Mouse (Mus musculus) cerebral cortex, adult 2 months (tissue): ENCODE results near the gene Gm49776.

Experiments
- WGBS: fragments of 180-500 bp; shearing (Covaris S2); methylation state at CpG from one replicate; pipeline ENCODE4 v1.1.7; 2018; 5-methylcytosine and 5-hydroxymethylcytosine counted together

The Gm49776 gene

DNA sequence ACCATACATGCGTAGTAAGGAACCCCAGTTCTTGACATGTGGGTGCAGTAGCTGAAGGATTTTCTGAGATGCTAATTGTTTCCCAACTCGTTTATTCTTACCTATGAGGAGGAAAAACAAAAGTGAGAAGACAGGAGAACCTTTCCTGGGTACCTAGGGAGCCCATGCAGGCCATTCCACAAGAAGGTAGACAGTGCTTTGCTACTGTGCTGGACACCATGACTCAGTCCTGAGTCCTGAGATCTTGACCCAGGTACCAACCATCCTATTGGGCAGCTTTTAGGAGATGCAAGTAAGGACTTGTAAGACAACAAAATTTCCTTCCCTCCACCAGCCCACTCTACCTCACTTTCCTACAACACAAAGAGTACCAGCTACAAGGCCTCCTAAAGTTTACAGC is at the start of gene Gm49776:
Gene Gm49776 (minus strand): TSS at position 101 of the 400 bp plus-strand sequence.
- 89% methylated on average over 2 of the region's 2 CpGs for WGBS

DNA sequence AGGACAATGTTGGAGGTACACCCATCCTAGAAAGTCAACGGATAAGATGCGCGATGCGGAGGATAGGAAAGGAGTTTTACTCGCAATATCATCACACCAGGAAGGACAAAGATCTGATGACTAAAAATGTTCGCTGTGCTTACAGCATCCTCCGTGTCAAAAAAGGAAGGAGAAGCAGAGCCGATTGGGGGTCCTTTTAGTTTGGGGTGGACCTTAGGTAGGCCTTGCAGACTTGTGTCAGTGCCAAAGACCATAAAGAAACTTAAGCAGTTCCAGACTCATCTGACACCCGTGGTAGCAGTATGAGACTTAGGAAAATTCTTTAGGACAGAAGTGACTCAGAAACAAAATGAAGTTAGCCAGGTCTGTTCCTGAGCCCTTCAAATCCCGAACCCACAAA is 31.5 kb upstream of the Gm49776 start:
- 2% methylated on average over 10 of the region's 10 CpGs for WGBS

DNA sequence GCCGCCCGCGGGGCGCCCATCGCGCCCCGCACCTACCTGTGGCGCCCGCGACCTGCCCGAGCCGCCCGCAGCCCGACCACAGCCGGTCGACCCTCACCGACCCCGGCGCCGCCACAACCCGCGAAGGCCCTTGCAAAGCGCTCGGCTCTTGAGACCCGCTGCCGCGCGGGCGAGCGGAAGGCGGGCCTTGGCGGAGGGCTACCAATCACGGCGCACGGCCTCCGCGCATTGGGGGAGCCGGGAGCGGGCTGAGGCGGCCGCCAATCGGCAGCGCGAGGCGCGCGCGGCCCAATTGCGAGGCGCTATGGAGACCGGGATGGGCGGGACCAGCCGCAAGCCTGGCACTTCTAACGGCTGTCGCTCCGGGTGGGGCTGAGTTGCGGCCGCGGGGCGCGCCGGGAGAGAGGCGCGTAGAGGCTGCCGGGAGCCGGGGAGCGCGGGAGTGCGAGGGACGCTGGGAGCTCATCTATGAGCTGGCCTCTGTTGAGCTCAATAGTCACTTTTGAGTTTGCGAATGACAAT is 31.0 kb upstream of the Gm49776 start, which contains the start of gene Dgcr8:
Gene Dgcr8 (minus strand): TSS at position 180 of the 522 bp plus-strand sequence.
- 1% methylated on average over 71 of the region's 71 CpGs for WGBS

DNA sequence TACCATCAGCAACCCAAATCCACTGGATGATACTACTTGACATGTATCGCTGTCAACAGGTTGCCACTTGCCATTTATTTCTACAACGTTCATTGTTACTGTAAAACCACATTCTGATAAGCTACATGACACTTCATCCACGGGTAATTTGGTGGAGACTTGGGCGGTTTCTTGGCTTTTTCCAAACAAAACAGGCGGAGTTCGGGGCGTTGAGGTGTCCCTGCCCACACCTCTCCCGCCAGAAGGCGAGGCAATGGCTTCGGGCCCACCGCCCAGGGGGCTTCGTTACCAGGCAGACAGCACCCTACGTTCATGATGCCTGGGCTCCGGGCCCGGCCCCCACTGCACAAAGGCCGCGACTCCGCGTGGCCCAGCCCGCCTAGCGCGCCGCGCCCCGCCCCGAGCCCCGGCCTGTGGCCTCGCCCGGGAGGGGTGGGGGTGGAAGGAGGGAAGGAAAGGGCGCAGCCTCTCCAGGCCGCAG is 30.5 kb upstream of the Gm49776 start:
- under 1% methylated on average over 31 of the region's 31 CpGs for WGBS

DNA sequence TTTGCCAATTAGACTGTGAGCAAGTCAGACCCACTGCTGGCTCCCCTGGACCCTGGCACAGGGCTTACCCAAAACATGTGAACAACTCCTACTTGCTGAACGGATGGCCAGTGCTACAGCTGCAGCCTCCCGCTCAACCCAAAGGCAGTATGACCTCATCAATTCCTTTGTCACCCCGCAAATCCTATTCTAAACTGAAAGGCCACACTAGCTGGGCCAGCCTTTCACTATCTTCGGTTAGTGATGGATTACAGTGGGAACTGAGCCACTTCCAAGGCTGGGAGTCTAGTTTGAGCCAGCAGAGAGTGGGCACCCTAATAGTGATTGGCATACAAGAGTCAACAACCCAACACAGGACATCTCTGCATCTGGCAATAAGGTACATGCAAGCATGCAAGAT is 30.0 kb upstream of the Gm49776 start:
- WGBS: 1% methylated on average over 4 of the region's 4 CpGs

DNA sequence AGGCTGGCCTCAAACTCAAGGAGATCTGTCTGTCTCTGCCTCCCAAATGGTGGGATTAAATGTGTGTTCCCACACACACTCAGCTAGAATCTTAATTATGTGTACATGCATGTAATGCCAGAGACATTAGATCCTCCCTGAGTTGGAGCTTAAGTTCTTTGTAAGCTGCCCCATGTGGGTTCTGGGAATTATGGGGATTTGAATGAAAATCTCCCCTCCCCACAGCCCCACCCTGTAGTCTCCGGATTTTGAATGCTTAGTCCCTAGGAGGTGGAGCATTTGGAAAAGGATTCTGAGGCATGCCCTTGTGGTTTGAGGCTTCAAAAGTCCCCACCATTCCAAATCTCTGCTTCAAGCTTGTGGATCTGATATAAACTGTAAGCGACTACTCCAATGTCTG is 17.0 kb upstream of the Gm49776 start:
- WGBS: 65% methylated on average over 2 of the region's 2 CpGs

DNA sequence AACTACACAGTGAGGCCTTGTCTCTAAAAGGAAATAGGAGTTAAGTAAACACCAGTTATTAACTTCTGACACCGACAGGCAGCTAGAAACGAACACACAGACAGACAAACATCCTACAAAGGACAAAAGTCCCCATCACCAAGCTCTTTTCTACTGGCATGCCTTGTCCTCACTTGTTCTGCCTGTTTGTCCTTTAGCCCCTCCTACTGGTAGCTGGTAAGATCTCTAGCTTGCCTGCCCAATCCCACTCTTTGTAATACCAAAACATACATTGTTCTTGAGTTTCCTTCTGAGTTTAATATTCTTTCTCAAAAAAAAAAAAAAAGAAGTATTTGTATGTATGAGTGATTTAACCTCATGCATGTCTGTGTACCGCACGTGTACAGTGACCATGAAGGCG is 10.1 kb upstream of the Gm49776 start:
- 78% methylated on average over 5 of the region's 5 CpGs for WGBS

DNA sequence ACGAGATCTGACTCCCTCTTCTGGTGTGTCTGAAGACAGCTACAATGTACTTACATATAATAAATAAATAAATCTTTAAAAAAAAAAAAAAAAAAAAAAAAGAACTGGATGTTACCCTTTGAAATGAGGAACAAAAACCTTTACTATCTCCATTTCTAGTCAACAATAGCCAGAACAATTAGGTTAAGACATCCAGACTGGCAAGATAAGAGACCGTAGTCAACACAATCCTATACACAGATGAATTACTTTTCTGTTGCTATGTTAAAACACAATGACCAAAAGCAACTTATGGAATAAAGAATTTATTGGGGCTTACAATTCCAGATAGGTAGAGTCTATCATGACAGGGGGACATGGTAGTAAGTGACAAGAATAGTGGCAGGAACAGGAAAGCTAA is 6.9 kb upstream of the Gm49776 start:
- WGBS: 85% methylated on average over 2 of the region's 2 CpGs

DNA sequence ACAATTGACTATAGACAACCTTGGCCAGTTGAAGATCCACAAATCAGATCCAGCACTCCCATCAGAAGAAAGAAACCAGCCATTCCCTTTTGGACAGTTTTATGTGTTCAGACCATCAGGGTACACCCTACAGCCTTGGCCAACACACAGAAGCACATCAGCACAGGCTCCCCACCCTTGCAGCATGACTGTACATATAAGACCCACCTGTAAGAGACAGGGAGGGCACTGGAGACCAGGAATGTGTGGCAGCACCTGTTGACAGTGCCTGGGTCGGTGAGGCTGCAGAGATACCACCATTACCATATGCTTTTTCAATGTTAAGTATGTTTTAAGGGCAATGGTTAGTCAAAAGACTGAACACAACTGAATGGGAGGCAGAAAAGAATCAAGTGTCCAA is 4.3 kb downstream of the Gm49776 start:
- 75% methylated on average over 1 of the region's 1 CpGs for WGBS

DNA sequence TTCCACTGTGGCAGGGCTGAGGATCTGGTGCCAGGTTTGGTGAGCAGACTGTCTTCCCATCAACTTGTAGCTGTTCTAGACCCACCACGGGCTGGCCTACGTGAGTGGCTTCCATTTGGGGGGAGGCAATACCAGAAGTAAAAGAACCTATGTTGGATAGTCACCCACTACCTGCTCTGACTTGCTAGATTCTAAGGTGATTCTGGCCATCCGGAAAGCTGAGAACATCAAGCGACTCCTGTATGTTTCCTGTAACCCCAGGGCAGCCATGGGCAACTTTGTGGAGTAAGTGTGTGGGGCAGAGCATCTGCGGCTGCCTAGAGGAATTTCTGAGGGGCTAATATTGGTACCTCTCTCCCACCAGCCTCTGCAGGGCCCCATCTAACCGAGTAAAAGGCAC is 5.4 kb downstream of the Gm49776 start:
- 73% methylated on average over 6 of the region's 6 CpGs for WGBS

DNA sequence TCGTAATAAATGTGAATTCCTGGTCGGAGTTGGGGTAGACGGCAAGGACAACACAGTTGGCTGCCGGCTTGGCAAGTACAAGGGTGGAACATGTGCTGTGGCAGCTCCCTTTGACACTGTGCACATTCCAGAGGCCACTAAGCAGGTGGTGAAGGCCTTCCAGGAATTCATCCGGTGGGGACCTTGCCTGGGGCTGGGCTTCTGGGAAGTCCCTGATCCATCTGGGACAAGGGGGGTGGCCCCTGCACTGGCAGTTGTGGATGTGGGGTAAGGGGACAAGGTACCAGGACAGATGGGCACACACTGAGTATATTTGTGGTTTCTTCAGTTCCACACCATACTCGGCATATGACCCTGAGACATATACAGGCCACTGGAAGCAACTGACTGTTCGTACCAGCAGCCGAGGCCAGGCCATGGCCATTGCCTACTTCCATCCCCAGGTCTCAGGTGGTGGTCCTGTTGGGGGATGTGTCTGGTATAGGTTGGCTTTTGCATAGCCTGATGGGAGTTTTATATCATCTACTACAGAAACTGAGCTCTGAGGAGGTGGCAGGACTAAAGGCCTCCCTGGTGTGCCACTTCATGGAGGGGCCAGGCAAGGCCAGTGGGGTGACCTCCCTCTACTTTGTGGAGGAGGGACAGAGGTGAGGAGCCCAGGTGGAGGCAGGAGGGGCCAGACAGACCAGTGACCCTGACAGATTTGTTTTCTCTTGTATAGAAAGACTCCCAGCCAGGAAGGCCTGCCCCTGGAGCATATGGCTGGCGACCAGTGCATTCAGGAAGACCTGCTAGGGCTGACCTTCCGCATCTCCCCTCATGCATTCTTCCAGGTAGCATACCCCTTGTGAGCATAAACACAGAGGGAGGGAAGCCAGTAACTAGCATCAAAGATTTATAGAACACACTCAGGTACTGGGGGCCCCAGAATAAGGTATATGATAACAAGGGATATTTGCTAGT is 7.0 kb downstream of the Gm49776 start:
- WGBS: 55% methylated on average over 10 of the region's 10 CpGs

DNA sequence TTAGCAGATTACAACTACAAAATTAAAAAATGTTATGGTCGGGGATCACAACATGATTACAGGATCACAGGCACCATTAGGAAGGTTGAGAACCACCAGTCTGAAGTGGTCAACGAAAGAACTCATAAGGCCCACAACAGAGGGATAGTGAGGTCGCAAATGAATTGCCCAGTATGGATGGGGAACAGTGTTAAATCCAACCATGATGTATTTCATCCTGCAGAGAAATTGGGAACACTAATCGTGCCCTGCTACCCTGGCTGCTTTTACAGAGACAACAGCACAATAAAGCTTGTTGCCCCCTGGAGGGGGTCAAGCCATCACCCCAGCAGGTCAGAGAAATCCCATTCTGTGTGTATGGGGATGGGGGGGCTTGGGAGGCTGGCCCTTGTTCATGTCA is 7.9 kb downstream of the Gm49776 start:
- WGBS: 46% methylated on average over 4 of the region's 4 CpGs

DNA sequence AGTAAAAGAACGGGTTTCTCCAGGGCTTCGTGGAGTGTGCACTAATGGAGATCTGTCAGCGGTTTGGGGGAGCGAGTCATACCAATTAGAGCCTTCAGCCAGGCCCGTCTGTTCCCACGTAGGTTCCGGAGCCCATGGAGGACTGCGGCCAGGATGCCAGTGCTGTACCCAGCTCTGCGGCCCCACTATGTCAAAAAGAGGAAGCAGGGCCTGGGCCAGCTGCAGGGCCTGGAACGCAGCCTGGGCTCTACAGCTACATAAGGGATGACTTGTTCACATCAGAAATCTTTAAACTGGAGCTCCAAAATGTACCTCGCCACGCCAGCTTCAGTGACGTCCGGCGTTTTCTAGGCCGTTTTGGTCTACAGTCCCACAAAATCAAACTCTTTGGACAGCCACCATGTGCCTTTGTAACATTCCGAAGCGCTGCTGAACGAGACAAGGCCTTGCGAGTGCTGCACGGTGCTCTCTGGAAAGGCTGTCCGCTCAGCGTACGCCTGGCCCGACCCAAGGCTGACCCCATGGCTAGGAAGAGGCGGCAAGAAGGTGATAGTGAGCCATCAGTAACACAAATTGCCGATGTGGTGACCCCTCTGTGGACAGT is 8.7 kb downstream of the Gm49776 start:
- 3% methylated on average over 27 of the region's 27 CpGs for WGBS

DNA sequence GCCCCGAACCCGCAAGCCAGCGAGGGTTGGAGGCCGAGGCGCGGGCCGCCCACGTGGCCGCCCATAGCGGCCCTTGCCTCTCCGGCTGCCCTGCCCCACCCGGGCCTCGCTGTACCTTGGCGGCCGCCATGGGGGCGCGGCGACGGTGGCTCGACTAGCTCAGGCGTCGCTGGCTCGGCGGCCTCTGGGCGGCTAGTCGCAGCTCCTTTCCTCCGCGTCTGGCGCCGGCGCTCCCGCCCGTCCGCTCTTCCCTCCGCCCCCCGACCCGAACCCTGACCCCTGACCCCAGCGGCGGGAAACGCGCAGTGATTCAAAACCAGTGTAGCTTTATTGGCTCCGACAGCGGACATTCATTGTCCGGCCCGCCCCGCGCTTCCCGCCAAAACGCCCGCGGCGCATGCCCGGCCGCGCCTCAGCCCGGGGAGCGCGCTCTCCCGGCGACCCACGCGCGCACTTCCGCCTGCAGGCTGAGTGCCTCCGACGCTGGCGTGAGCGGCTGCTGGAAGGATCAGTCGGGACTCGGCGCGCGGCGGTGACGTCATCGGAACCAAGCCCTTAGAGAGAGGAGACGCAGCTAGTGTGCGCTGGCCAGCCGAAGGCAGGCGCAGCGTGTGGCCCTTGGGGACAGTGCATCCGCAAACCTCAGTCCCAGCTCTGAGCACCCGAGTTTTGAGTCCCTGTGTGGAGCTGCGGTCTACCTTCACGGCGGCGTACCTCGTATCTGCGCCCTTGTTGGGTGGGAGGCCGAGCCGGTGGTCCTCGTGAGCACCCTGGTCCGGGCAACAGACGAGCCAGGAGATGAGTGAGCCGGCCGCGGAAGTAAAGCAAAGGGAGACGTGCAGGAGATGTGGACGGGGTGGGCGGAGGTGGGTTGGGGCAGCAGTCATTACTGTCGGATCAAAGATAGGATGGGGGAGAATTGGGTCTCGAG is 9.4 kb downstream of the Gm49776 start, which contains the start of the genes Trmt2a and Ranbp1:
Gene Trmt2a (plus strand): TSS at position 247 of the 931 bp plus-strand sequence.
Gene Ranbp1 (minus strand): TSS at position 300 of the 931 bp plus-strand sequence.
- under 1% methylated on average over 102 of the region's 102 CpGs for WGBS

DNA sequence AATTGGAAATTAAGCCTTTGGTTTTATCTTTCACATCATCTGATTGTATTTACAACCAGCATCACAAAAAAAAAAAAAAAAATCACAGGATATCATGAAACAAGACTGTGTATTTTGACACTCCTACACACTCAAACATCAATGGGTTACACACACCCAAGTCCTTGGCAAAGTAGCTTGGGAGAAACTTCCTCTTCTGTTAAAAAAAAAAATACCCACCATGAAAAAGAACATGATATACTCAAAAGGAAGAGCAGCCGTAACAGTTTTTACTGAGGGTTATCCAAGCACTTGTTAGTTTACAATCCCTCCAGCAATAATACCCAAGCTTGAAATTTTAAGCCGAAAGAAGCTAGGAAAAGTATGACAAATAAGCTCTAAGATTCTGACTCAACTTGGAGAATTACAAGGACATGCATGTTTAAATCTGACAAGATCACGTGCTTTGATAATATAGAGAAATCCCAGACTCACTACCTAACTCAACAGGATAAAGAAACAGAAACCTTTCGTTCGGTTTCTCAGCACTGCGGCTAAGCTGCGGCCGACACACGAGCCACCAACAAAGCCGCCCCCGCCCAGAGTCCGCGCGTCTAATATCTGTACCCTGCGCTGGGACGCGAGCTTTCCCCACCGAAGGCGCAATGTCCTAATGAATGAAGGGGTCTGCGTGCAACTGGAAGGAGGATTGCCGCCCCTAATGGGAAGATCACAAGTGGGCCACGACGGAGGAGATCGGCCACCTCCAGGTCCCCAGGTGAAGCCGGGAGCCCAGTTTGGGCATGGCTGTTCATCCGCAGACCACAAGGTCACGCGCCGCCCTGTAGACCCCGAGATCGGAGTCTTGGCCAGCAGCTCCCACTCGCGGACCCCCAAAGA is 10.4 kb downstream of the Gm49776 start:
- WGBS: under 1% methylated on average over 33 of the region's 33 CpGs

DNA sequence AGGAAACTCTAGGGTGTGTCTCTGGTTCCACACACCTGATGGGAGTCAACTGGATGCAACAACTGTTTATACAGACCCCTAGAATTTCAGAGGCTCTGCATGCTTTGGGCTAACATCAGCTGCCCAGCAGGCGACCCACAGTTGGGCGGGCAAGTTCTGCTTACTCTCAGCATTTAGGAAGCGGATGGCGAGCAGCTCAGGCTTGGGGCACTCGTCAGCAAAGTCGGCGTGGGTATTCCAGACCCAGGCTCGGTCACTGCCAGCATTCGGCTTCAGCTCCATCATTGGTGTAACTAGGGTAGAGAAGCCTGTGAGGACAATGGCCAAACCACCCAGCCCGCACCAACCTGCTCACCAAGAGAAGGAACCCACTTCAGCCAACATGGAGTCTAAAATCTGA is 16.5 kb downstream of the Gm49776 start:
- 92% methylated on average over 10 of the region's 10 CpGs for WGBS

DNA sequence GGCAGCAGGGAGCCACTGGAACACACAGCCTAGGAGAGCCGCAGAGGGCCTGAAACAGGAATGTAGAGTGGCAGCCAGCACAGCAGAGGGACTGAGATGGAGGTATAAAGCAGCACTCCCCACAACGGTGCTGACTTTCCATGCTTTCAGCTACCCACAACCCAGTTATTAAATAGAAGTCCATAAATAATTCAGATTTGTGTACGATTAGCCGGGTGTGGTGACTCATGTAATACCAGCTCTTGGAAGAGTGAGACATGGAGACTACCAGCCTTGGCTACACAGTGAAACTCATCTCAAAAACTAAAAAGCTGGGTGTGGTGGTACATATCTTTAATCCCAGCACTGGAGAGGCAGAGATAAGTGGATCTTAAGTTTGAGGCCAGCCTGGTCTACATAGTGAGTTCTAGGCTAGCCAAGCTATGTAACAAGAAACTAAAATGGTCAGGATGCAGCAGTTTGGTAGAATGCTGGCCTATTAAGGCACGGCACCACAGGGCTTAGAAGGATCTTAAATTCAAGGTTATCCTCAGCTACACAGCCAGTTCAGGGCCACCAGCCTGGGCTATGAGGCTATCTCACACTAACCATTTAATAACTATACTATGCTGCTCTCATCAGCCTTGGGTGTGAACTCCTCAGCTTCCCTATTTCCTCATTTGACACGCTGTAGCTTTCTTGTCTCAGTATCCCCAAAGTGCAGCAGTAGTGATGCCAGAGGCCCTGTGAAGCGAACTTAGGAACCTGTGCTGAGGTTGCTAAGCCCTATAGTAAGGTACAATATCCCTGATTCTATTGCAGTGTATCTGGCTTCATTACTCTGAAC is 21.2 kb downstream of the Gm49776 start:
- WGBS: 72% methylated on average over 7 of the region's 7 CpGs

DNA sequence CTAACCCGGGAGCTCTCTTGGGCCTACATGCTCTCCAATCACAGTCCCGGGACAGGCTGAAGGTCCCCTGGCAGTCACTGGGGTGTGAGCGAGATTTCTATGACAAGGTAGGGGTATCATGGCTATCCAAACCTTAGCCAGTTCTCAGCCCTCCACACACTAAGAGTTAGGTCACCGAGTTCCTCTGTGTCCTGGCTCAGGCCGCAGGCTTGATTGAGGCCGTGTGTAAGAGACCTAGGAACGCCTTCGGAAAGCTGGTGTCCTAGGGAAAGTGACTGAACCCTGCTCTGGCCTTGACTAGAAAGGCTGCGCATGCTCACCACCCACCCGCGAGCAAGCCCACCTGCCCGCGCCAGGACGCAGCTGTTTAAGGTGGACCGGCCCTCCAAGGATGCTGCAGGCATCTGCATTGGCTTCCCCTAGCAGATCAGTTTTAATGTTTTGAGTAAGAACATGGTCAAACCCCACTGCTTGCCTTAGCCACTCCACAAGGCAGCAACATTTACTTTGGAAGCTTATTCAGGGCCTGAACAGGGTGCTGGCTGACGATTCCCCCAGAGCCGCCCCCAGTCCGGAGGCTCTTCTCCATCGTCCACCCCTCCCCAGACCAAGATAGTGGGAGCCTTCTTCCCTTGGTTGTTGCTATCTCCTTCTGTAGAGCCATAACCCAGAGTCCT is 22.6 kb downstream of the Gm49776 start:
- WGBS: 1% methylated on average over 19 of the region's 19 CpGs
